Mouse (Mus musculus) liver, postnatal 0 days (tissue): ENCODE measurements at regions not wholly inside any gene's neighbourhood (a gene's known extent, or its start where the extent isn't known, plus 50 kb on each side); places are given as distances from the start of the nearest gene placed in this dataset.

Source experiments
- CTCF ChIP-seq: sonication (generic); IDR thresholded peaks from 2 replicates; pipeline ENCODE4 v1.5.1; 2016; ENCODE audit warnings: antibody characterized with exemption, low read depth
- EP300 ChIP-seq: IDR thresholded peaks from 2 replicates; pipeline ENCODE4 v1.6.1; 2016; ENCODE audit warnings: antibody characterized with exemption, low read depth, mild to moderate bottlenecking

GRCm38 (mm10) chr10:21828432-21829061 is 53.4 kb upstream of the Sgk1 start:
- TF ChIP-seq CTCF (no peak), EP300 (no peak)
